Mouse (Mus musculus): ENCODE results near the gene Sec24a. TPM values are rescaled to one million over a fixed set of nuclear protein-coding genes. Genes with fewer than 3 reads are reported as not detected.

Sec24a gene
- polyA plus RNA-seq, 1 experiment from 2014 or later, result 22.8 TPM

GRCm38 (mm10) chr11:51661867-51662365, 101.5 kb downstream of the Sec24a start:
- H3K4me2 ChIP-seq (ENCODE audit: low read depth, low read length), result no peak overlapping the region
- no peak for ATAC-seq (ENCODE audit: low read depth)
- H3K9me3 ChIP-seq (ENCODE audit: control insufficient read depth, low read length), result no peaks in the 10 kb centered on the region
- H3K4me1 ChIP-seq (ENCODE audit: control insufficient read depth, insufficient read depth, low read length), result peaks cover 3% of the 10 kb centered on the region; the same call in 1 of the 2 replicates
- H3K36me3 ChIP-seq (ENCODE audit: control insufficient read depth, insufficient read depth, low read length), result no peaks in the 10 kb centered on the region
- 79% methylated on average over 16 of the region's 16 CpGs for WGBS
- H3K27me3 ChIP-seq (ENCODE audit: control insufficient read depth, insufficient read depth, low read length), result no peaks in the 10 kb centered on the region
- H3K4me3 ChIP-seq (ENCODE audit: low read depth, low read length), result no peak overlapping the region
- no peak overlapping the region for H3K9ac ChIP-seq (replicated peaks; ENCODE audit: low read depth, low read length)
- H3K27ac ChIP-seq (ENCODE audit: low read depth, low read length), result no peak overlapping the region

DNA sequence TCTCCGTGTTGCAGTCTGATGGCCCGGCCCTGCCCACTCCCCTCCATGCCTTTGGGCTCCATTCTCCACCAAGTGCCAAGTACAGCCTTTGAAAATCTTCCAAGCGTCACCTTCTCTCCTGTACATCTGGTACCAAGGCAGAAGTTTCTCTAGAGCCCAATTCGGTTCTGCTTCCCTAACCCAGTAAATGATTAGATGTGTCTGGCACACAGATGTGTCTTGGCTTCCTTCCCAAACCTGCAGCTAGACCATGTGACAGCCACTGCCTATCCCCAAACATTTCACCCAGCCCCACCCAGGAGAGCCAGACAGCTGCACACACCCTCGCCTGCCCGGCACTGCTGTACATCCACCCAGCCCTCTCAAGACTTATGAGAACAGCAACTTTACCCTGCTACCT, 104.7 kb downstream of the Sec24a start:
- Histone ChIP-seq H3K4me3 (ENCODE audit: low read depth, low read length) (no peak overlapping the region), H3K4me1 (ENCODE audit: control insufficient read depth, insufficient read depth, low read length) (peaks cover 3% of the 10 kb centered on the region; the same call in 1 of the 2 replicates), H3K27me3 (ENCODE audit: control insufficient read depth, insufficient read depth, low read length) (no peaks in the 10 kb centered on the region), H3K4me2 (ENCODE audit: low read depth, low read length) (no peak overlapping the region), H3K36me3 (ENCODE audit: control insufficient read depth, insufficient read depth, low read length) (no peaks in the 10 kb centered on the region), H3K9me3 (ENCODE audit: control insufficient read depth, low read length) (no peaks in the 10 kb centered on the region), H3K9ac (replicated peaks; ENCODE audit: low read depth, low read length) (no peak overlapping the region), H3K27ac (ENCODE audit: low read depth, low read length) (0 out of 2 replicates have a peak overlapping the region, but pooled peaks have one; percentile 5)
- 47% methylated on average over 6 of the region's 6 CpGs for WGBS
- peak; percentile 87 for ATAC-seq (ENCODE audit: low read depth)

- no peaks in the 10 kb centered on the region for H3K27me3 ChIP-seq (ENCODE audit: control insufficient read depth, insufficient read depth, low read length)
- H3K9me3 ChIP-seq (ENCODE audit: control insufficient read depth, low read length), result no peaks in the 10 kb centered on the region
- H3K4me2 ChIP-seq (ENCODE audit: low read depth, low read length), result no peak overlapping the region
- ATAC-seq (ENCODE audit: low read depth), result no peak
- 58% methylated on average over 7 of the region's 7 CpGs for WGBS
- 0 out of 2 replicates have a peak overlapping the region, but pooled peaks have one; percentile 5 for H3K27ac ChIP-seq (ENCODE audit: low read depth, low read length)
- H3K9ac ChIP-seq (replicated peaks; ENCODE audit: low read depth, low read length), result no peak overlapping the region
- no peaks in the 10 kb centered on the region for H3K36me3 ChIP-seq (ENCODE audit: control insufficient read depth, insufficient read depth, low read length)
- peaks cover 3% of the 10 kb centered on the region; the same call in 1 of the 2 replicates for H3K4me1 ChIP-seq (ENCODE audit: control insufficient read depth, insufficient read depth, low read length)
- H3K4me3 ChIP-seq (ENCODE audit: low read depth, low read length), result no peak overlapping the region
These were observed 105.1 kb downstream of the Sec24a start for GRCm38 (mm10) chr11:51658291-51658690.

- peaks cover 3% of the 10 kb centered on the region; the same call in 1 of the 2 replicates for H3K4me1 ChIP-seq (ENCODE audit: control insufficient read depth, insufficient read depth, low read length)
- no peaks in the 10 kb centered on the region for H3K9me3 ChIP-seq (ENCODE audit: control insufficient read depth, low read length)
These were observed 106.5 kb downstream of the Sec24a start for GRCm38 (mm10) chr11:51656798-51657521.

DNA sequence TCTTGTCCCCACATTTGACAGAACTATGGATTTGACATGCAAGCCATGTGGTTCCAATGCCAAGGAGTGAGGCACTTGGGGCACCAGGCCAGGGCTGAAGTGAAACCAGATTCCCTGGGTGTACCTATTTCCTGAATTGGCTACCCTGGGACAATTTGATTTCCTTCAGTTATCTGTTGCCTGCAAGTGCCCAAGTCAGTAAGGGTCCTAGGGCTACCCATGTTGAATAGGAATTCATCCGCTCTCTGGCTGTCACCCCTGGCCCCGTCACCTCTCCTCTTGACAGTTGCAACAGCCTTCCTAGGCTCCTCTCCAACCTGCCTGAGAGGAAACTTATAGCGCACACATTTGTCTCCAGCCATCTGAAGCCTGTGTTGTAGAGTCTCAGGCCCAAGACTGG, 108.5 kb downstream of the Sec24a start:
- no peaks in the 10 kb centered on the region for H3K36me3 ChIP-seq (ENCODE audit: control insufficient read depth, insufficient read depth, low read length)
- peaks cover 8% of the 10 kb centered on the region; the same call in 1 of the 2 replicates for H3K4me1 ChIP-seq (ENCODE audit: control insufficient read depth, insufficient read depth, low read length)
- no peaks in the 10 kb centered on the region for H3K9me3 ChIP-seq (ENCODE audit: control insufficient read depth, low read length)
- H3K27ac ChIP-seq (ENCODE audit: low read depth, low read length), result no peak overlapping the region
- no peak overlapping the region for H3K9ac ChIP-seq (replicated peaks; ENCODE audit: low read depth, low read length)
- no peak overlapping the region for H3K4me2 ChIP-seq (ENCODE audit: low read depth, low read length)
- H3K27me3 ChIP-seq (ENCODE audit: control insufficient read depth, insufficient read depth, low read length), result peaks cover 5% of the 10 kb centered on the region; the same call in 1 of the 2 replicates
- H3K4me3 ChIP-seq (ENCODE audit: low read depth, low read length), result no peak overlapping the region
- 98% methylated on average over 3 of the region's 3 CpGs for WGBS
- no peak for ATAC-seq (ENCODE audit: low read depth)

More at GRCm38 (mm10) chr11:51656798-51657521, 106.5 kb downstream of the Sec24a start:
- no peak for ATAC-seq (ENCODE audit: low read depth)
- H3K36me3 ChIP-seq (ENCODE audit: control insufficient read depth, insufficient read depth, low read length), result no peaks in the 10 kb centered on the region
- no peak overlapping the region for H3K4me3 ChIP-seq (ENCODE audit: low read depth, low read length)
- H3K27me3 ChIP-seq (ENCODE audit: control insufficient read depth, insufficient read depth, low read length), result no peaks in the 10 kb centered on the region
- no peak overlapping the region for H3K9ac ChIP-seq (replicated peaks; ENCODE audit: low read depth, low read length)
- no peak overlapping the region for H3K27ac ChIP-seq (ENCODE audit: low read depth, low read length)
- 89% methylated on average over 10 of the region's 10 CpGs for WGBS
- H3K4me2 ChIP-seq (ENCODE audit: low read depth, low read length), result no peak overlapping the region

GRCm38 (mm10) chr11:51653736-51654135, 109.7 kb downstream of the Sec24a start:
- Histone ChIP-seq H3K9ac (replicated peaks; ENCODE audit: low read depth, low read length) (no peak overlapping the region), H3K4me3 (ENCODE audit: low read depth, low read length) (no peak overlapping the region), H3K27me3 (ENCODE audit: control insufficient read depth, insufficient read depth, low read length) (peaks cover 5% of the 10 kb centered on the region; the same call in 1 of the 2 replicates), H3K4me2 (ENCODE audit: low read depth, low read length) (no peak overlapping the region), H3K4me1 (ENCODE audit: control insufficient read depth, insufficient read depth, low read length) (peaks cover 16% of the 10 kb centered on the region), H3K9me3 (ENCODE audit: control insufficient read depth, low read length) (no peaks in the 10 kb centered on the region), H3K27ac (ENCODE audit: low read depth, low read length) (no peak overlapping the region), H3K36me3 (ENCODE audit: control insufficient read depth, insufficient read depth, low read length) (no peaks in the 10 kb centered on the region)
- WGBS, result 87% methylated on average over 6 of the region's 6 CpGs
- ATAC-seq (ENCODE audit: low read depth), result no peak

GRCm38 (mm10) chr11:51652889-51653418, 110.5 kb downstream of the Sec24a start:
- Histone ChIP-seq H3K4me1 (ENCODE audit: control insufficient read depth, insufficient read depth, low read length) (peaks cover 15% of the 10 kb centered on the region), H3K9me3 (ENCODE audit: control insufficient read depth, low read length) (no peaks in the 10 kb centered on the region), H3K4me2 (ENCODE audit: low read depth, low read length) (no peak overlapping the region), H3K9ac (replicated peaks; ENCODE audit: low read depth, low read length) (no peak overlapping the region), H3K27ac (ENCODE audit: low read depth, low read length) (no peak overlapping the region), H3K27me3 (ENCODE audit: control insufficient read depth, insufficient read depth, low read length) (peaks cover 5% of the 10 kb centered on the region; the same call in 1 of the 2 replicates), H3K36me3 (ENCODE audit: control insufficient read depth, insufficient read depth, low read length) (no peaks in the 10 kb centered on the region), H3K4me3 (ENCODE audit: low read depth, low read length) (no peak overlapping the region)
- 91% methylated on average over 4 of the region's 4 CpGs for WGBS
- ATAC-seq (ENCODE audit: low read depth), result no peak

GRCm38 (mm10) chr11:51650691-51651515, 112.5 kb downstream of the Sec24a start, which contains the start of the genes N4bp3 and D930048N14Rik:
N4bp3 (minus strand) TSS chr11:51650842.
D930048N14Rik (plus strand) TSS chr11:51650954.
- ATAC-seq (ENCODE audit: low read depth), result peak; percentile 82
- no peaks in the 10 kb centered on the region for H3K36me3 ChIP-seq (ENCODE audit: control insufficient read depth, insufficient read depth, low read length)
- no peaks in the 10 kb centered on the region for H3K9me3 ChIP-seq (ENCODE audit: control insufficient read depth, low read length)
- peaks cover 5% of the 10 kb centered on the region; the same call in 1 of the 2 replicates for H3K27me3 ChIP-seq (ENCODE audit: control insufficient read depth, insufficient read depth, low read length)
- peaks cover 15% of the 10 kb centered on the region for H3K4me1 ChIP-seq (ENCODE audit: control insufficient read depth, insufficient read depth, low read length)
- WGBS, result 2% methylated on average over 67 of the region's 70 CpGs
- peak within 1 kb of the TSS; percentile 70 for H3K4me2 ChIP-seq (ENCODE audit: low read depth, low read length)
- peak within 1 kb of the TSS; percentile 53 for H3K4me3 ChIP-seq (ENCODE audit: low read depth, low read length)
- H3K27ac ChIP-seq (ENCODE audit: low read depth, low read length), result 0 out of 2 replicates have a peak within 1 kb of the TSS, but pooled peaks have one; percentile 23
- H3K9ac ChIP-seq (replicated peaks; ENCODE audit: low read depth, low read length), result peak within 1 kb of the TSS; percentile 53
